Mouse (Mus musculus): Measurements from ENCODE around the gene Elmo1. TPM values are rescaled to one million over a fixed set of nuclear protein-coding genes. Genes with fewer than 3 reads are reported as not detected.

Elmo1 gene
- polyA plus RNA-seq, 1 experiment from 2014 or later: 45.9 TPM

DNA sequence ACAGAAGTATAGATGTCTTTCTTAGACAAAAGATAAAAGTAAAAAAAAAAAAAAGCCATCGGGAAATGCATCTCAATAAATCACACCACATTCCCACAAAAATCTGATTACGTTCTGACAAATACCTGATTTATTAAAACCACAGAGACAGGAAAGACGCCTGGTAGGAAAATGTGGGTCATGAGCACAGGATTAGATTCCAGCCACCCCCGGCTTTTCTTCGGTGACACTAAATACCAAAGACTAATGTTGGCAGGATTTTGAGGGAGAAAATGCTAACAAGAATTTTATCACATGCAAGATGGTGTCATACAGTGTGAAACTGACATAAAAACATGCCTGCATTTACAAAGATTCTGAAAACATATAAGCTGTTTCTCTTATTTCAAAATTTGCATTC is 27.1 kb upstream of the Elmo1 start:
- ATAC-seq (ENCODE audit: low FRiP score): no peak
- no peaks in the 10 kb centered on the region for H3K27me3 ChIP-seq
- H3K4me3 ChIP-seq: no peak overlapping the region
- no peaks in the 10 kb centered on the region for H3K9me3 ChIP-seq
- no peak overlapping the region for H3K4me2 ChIP-seq
- no peaks in the 10 kb centered on the region for H3K36me3 ChIP-seq
- no peaks in the 10 kb centered on the region for H3K4me1 ChIP-seq (replicated peaks)
- H3K27ac ChIP-seq: no peak overlapping the region
- no peak overlapping the region for H3K9ac ChIP-seq
- 88% methylated on average over 5 of the region's 5 CpGs for WGBS

DNA sequence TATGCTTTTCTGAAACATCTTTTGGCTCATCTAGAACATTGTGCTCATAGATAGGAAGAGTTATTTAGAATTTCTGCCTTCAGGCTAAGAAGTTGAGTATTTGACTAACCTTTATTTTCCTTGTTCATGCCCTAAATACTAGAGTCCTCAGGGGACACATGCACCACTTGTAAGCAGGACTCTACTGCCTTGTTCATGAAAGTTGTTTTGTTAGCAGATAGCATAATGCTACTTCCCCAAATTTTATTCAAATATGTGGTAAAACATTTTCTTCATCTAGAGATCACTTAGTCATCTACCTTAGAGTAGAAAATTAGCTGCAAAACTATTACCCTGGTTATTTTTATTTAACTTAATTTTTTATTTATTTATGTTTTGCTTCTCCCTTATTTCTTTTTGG is 18.4 kb upstream of the Elmo1 start:
- Histone ChIP-seq H3K4me3 (no peak overlapping the region), H3K4me1 (replicated peaks) (no peaks in the 10 kb centered on the region), H3K4me2 (no peak overlapping the region), H3K9me3 (no peaks in the 10 kb centered on the region), H3K36me3 (no peaks in the 10 kb centered on the region), H3K9ac (no peak overlapping the region), H3K27ac (no peak overlapping the region), H3K27me3 (no peaks in the 10 kb centered on the region)
- ATAC-seq (ENCODE audit: low FRiP score): no peak

DNA sequence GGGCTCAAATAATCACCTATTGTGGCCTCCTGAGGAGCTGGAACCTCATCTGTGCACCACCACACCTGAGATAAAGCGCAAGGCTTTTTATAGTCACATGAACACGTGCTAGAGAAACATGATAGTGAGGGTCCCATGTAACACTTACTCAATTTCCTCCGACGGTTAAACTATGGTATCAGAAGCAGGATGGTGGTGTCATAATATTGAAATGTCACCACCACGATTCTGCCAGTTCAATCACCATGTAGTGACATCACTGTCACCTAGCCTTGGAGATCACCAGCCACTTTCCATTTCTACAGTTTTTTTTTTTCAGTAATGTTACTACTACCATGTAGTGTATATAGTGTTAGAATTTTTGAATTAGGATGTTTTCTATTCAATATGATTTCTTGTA is 17.4 kb upstream of the Elmo1 start:
- Histone ChIP-seq H3K4me2 (no peak overlapping the region), H3K4me1 (replicated peaks) (no peaks in the 10 kb centered on the region), H3K27ac (no peak overlapping the region), H3K4me3 (no peak overlapping the region), H3K9ac (no peak overlapping the region), H3K27me3 (no peaks in the 10 kb centered on the region), H3K9me3 (no peaks in the 10 kb centered on the region), H3K36me3 (no peaks in the 10 kb centered on the region)
- ATAC-seq (ENCODE audit: low FRiP score): no peak
- 90% methylated on average over 5 of the region's 5 CpGs for WGBS

DNA sequence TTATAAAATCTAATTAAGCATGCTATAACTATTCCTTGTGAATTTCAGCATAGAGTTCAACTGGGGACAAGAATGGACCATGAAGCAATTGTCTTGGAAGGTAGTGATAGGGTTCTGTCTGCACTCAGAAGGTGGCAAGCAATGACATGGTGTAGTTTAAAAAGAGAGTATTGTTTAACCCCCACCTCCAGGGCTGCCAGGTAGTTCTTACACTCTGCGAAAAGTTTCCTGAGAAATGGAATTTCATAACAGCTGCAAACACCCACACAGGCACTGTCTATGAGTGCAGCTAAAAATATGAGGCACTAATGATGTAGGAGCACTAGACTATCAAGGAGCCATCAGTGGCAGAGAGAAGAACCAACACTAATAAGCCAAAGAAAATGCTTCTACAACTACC is 13.9 kb upstream of the Elmo1 start:
- WGBS: 98% methylated on average over 1 of the region's 1 CpGs
- H3K4me2 ChIP-seq: no peak overlapping the region
- H3K9me3 ChIP-seq: no peaks in the 10 kb centered on the region
- H3K4me3 ChIP-seq: no peak overlapping the region
- H3K9ac ChIP-seq: no peak overlapping the region
- no peaks in the 10 kb centered on the region for H3K27me3 ChIP-seq
- ATAC-seq (ENCODE audit: low FRiP score): no peak
- no peaks in the 10 kb centered on the region for H3K4me1 ChIP-seq (replicated peaks)
- H3K36me3 ChIP-seq: no peaks in the 10 kb centered on the region
- no peak overlapping the region for H3K27ac ChIP-seq

DNA sequence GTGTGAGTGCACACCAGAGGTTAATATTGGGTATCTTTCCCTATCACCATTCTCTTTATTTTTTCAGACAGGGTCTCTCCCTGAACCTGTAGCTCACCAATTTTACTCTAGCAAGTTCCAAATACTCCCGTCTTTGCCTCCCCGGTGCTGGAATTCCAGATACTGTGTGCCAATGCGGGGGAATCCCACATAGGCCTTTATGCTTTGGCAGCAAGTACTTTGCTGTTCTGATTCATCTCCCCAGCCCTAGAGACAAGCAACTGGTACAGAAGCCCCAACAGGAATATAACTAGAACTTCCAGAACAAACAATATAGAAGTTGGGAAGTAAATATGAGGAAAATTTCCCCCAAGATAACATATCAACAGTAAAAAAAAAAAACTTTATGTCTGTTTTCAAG is 13.2 kb upstream of the Elmo1 start:
- Histone ChIP-seq H3K9ac (no peak overlapping the region), H3K36me3 (no peaks in the 10 kb centered on the region), H3K27me3 (no peaks in the 10 kb centered on the region), H3K4me2 (no peak overlapping the region), H3K27ac (no peak overlapping the region), H3K9me3 (no peaks in the 10 kb centered on the region), H3K4me3 (no peak overlapping the region), H3K4me1 (replicated peaks) (no peaks in the 10 kb centered on the region)
- 88% methylated on average over 3 of the region's 3 CpGs for WGBS
- no peak for ATAC-seq (ENCODE audit: low FRiP score)

DNA sequence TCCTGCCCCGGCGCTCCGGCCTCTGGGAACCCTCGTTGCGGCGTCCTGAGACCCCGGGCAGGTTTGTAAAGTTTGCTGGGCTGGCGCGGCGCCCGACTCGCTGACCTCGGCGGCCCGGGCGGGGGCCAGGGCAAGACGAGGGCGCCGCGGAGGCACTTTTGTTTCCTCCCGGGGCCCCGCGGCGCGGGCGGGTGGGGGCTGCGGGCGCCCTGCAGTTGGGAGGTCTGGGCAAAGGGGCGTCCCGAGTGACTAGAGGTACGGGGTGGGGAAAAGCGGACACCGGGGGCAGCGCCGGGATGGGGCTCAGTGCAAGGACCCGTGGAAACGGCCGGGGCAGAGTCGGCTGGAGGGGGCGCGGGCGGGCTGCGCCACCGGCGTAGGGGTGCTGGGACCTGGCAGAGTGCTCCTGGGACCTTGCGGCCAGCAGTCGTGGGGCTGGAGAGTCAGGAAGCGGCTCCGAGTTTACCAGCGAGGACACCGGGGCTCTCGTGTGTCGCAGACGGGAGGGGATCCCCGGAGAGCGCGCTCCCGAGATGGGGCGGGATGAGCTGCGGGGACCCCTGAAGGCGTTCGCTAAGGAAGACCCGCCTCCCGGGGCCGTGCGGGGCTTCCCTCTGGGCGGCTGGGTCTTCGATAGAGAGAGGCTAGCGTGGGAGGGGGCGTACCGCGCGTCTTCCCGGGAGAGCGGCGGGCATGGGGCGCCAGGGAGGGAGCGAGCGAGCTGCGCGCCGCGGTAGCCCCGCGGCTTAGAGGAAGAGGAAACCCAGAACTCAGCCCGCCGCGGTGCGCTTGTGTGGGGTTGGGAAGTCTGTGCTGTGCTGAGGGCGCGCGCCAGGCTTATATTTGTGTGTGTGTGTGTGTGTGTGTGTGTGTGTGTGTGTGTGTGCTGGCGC is 561 bp downstream of the Elmo1 start:
- peak overlapping the region; percentile 62 for H3K4me3 ChIP-seq
- H3K36me3 ChIP-seq: no peaks in the 10 kb centered on the region
- H3K4me1 ChIP-seq (replicated peaks): peaks cover 9% of the 10 kb centered on the region
- peak; percentile 81 for ATAC-seq (ENCODE audit: low FRiP score)
- peak overlapping the region; percentile 79 for H3K9ac ChIP-seq
- H3K9me3 ChIP-seq: 0 out of 2 replicates have a peak, but pooled peaks cover 3% of the 10 kb centered on the region
- H3K27ac ChIP-seq: peak overlapping the region; percentile 67
- peaks cover 21% of the 10 kb centered on the region for H3K27me3 ChIP-seq
- peak overlapping the region; percentile 87 for H3K4me2 ChIP-seq
- WGBS: under 1% methylated on average over 89 of the region's 93 CpGs

DNA sequence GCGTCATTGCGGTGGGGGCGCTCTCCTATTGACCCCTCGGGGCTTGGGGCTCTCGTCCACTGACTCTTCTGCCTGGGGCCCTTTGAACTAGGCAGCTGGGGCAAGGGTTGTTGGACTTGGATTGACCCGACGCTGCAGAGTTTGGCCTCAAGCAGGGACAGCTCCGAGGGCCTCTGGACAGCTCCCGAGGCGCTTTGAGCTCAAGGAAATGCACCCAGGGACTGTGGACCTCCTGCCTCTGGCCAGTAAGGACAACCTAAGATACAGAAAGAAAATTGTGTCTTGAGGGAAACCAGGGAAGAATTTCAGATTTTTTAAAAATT is 1.2 kb downstream of the Elmo1 start:
- 3% methylated on average over 7 of the region's 10 CpGs for WGBS

DNA sequence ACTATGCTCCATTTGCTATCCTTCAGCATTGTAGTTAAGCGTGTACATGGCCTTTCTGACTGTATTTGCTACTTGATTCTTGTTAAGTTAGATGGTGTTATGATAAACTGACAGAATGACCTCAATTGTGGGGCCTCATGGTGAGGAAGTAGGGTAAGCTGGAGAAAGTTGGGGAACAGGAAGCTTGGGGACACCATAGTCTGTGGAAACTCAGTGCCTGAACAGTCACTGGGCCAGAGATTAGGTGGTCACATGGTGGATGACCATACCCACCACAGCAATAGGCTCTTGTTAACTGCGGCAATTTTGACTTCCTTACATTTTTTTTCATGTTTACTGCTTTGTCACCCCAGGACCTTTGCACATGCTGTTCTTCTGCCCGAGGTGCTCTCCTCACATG is 1.9 kb downstream of the Elmo1 start:
- ATAC-seq (ENCODE audit: low FRiP score): no peak
- WGBS: 91% methylated on average over 3 of the region's 3 CpGs
- Histone ChIP-seq H3K27me3 (peaks cover 21% of the 10 kb centered on the region), H3K27ac (no peak overlapping the region), H3K9ac (no peak overlapping the region), H3K4me2 (no peak overlapping the region), H3K4me3 (no peak overlapping the region), H3K36me3 (no peaks in the 10 kb centered on the region), H3K9me3 (0 out of 2 replicates have a peak, but pooled peaks cover 3% of the 10 kb centered on the region), H3K4me1 (replicated peaks) (peaks cover 15% of the 10 kb centered on the region)

More for the DNA sequence above, 1.2 kb downstream of the Elmo1 start:
- peak overlapping the region; percentile 62 for H3K4me3 ChIP-seq
- H3K4me2 ChIP-seq: peak overlapping the region; percentile 87
- H3K36me3 ChIP-seq: no peaks in the 10 kb centered on the region
- H3K9me3 ChIP-seq: 0 out of 2 replicates have a peak, but pooled peaks cover 3% of the 10 kb centered on the region
- ATAC-seq (ENCODE audit: low FRiP score): no peak
- H3K9ac ChIP-seq: peak overlapping the region; percentile 79; the same call in 1 of the 2 replicates
- no peak overlapping the region for H3K27ac ChIP-seq
- H3K27me3 ChIP-seq: peaks cover 21% of the 10 kb centered on the region
- H3K4me1 ChIP-seq (replicated peaks): peaks cover 9% of the 10 kb centered on the region

DNA sequence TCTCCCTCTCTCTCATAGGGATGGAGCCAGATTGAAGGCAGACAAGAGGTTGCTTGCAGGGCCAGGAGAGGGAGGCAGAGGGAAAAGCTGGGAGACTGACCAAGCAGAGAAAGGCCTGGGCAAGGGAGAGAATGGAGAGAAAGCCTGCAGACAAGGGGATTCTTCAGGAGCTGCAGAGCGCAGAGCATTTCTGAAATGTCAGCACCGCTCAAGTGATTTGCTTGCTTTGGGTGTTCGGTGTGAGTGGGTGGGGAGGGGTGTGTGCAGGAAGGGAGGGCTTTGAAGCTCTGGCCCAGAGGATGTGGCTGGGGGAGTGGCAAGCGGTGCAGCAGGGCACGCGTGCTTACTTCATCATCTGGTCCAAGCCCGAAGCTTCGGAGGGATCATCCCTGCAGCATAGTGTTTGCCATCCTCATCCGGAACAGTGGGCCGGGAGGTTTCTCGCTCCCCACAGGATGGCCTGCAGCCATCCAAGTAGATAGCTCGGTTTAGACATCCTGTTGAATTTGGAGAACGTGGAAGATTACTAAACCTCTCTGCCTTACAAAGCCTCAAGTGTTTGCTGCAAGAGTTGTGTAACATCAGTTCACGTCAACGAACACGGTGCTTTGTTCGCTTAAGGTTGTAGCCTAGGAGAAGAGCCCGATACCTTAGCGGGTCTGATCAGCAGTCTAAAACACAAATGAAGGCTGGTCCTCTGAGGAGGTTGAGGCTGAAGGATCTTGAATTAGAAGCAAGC is 3.1 kb downstream of the Elmo1 start:
- H3K4me2 ChIP-seq: no peak overlapping the region
- H3K27ac ChIP-seq: no peak overlapping the region
- H3K9me3 ChIP-seq: no peaks in the 10 kb centered on the region
- H3K9ac ChIP-seq: no peak overlapping the region
- H3K27me3 ChIP-seq: peaks cover 14% of the 10 kb centered on the region
- H3K4me1 ChIP-seq (replicated peaks): peaks cover 18% of the 10 kb centered on the region
- H3K4me3 ChIP-seq: no peak overlapping the region
- H3K36me3 ChIP-seq: no peaks in the 10 kb centered on the region
- ATAC-seq (ENCODE audit: low FRiP score): no peak
- WGBS: 70% methylated on average over 19 of the region's 19 CpGs

DNA sequence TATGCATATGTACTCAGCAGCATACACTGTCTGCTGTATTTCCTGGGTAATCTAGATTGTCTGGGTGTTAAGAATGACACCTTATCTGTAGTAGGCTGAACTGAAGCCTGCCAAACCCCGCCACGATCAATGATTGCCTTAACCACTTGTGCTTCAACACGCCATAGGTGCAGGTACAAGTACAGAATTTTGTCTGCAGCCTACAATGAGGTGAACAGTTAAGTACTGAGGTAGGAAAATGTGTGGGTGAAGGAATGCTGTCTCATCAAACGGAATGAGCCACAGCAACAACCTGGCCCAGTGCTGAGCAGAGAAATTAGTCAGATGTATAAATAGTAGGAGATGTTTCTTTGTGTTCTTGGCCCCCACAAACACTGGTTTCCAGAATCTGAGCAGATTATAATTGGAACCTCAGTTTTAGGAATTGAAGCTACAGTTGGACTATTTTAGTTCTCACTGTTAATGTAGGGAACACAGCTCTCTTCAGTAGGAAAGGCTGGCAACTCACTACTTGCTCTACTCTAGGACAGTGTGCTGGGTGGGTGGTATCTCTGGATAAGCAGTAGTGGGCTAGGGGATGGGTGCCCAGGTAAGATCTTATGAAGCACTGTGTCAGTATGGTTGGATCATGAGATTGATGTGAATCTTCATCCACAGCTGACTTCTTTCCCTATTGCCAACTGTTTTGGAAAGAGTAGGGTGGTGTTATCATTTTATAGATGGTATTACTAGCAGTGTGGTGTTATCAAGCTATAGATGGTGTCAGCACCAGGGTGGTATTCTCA is 4.7 kb downstream of the Elmo1 start:
- no peak overlapping the region for H3K27ac ChIP-seq
- no peak for ATAC-seq (ENCODE audit: low FRiP score)
- no peak overlapping the region for H3K4me3 ChIP-seq
- H3K4me2 ChIP-seq: no peak overlapping the region
- H3K27me3 ChIP-seq: peaks cover 12% of the 10 kb centered on the region
- no peaks in the 10 kb centered on the region for H3K36me3 ChIP-seq
- H3K9ac ChIP-seq: no peak overlapping the region
- H3K4me1 ChIP-seq (replicated peaks): peaks cover 19% of the 10 kb centered on the region
- 91% methylated on average over 4 of the region's 4 CpGs for WGBS
- no peaks in the 10 kb centered on the region for H3K9me3 ChIP-seq

DNA sequence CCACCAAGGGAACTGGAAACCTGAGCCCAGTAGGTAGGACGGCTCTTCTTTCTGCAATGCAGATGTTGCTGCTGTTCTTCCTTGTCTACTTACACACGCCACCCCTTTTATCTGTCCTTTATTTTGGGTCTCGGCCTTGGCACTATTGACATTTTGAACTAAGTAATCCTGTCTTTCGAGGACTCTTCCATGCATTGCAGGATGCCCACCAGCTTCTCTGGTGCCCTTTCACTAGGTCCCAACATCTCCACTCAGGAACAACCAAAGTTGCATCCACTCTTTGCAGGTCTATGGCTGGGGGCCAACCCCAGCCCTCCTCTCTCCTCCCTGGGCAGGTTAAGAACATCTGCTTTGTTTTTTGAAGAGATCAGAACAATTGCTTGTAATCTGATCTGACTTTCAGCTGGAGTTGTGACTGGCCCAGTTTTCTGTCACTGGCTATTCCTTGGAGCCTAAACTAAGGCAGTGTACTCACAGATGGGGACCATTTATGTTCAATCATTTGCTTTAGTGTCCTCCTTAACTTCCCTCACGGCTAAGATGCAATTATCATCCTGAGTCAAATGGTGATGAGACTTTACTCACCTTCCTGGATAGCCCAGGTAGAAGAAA is 6.7 kb downstream of the Elmo1 start:
- Histone ChIP-seq H3K9me3 (no peaks in the 10 kb centered on the region), H3K9ac (no peak overlapping the region), H3K4me2 (no peak overlapping the region), H3K4me3 (no peak overlapping the region), H3K27me3 (peaks cover 11% of the 10 kb centered on the region), H3K36me3 (no peaks in the 10 kb centered on the region), H3K27ac (no peak overlapping the region), H3K4me1 (replicated peaks) (peaks cover 15% of the 10 kb centered on the region)
- 60% methylated on average over 5 of the region's 5 CpGs for WGBS
- no peak for ATAC-seq (ENCODE audit: low FRiP score)

All from hindbrain, embryonic 13.5 days (tissue).